Mouse (Mus musculus) hindbrain, embryonic 13.5 days (tissue): Measurements from ENCODE around the gene Smim20. TPM values are rescaled to one million over a fixed set of nuclear protein-coding genes. Genes with fewer than 3 reads are reported as not detected.

Experiments used
- ATAC-seq: fragments of 200-750 bp; cut with Nextera tagmentation; 2 replicates; pipeline ENCODE4 v1.8.0; 2017; ENCODE audit warnings: moderate TSS enrichment; ENCODE audit not compliant: low FRiP score
- H3K27ac ChIP-seq: fragments of 300-500 bp; sonication (generic); 2 replicates; pipeline ENCODE4 v1.5.1; 2015; ENCODE audit warnings: inconsistent platforms, mild to moderate bottlenecking, moderate library complexity
- H3K27me3 ChIP-seq: fragments of 300-500 bp; sonication (generic); 2 replicates; pipeline ENCODE4 v1.6.1; 2015; ENCODE audit warnings: mild to moderate bottlenecking, inconsistent platforms
- H3K36me3 ChIP-seq: fragments of 300-500 bp; sonication (generic); 2 replicates; pipeline ENCODE4 v1.6.1; 2015; ENCODE audit warnings: mild to moderate bottlenecking, inconsistent platforms
- H3K4me1 ChIP-seq: fragments of 300-500 bp; sonication (generic); replicated peaks from 2 replicates; pipeline ENCODE4 v1.6.1; 2015; ENCODE audit warnings: inconsistent platforms
- H3K4me2 ChIP-seq: fragments of 300-500 bp; sonication (generic); 2 replicates; pipeline ENCODE4 v1.6.1; 2015; ENCODE audit warnings: inconsistent platforms, mild to moderate bottlenecking, moderate library complexity
- H3K4me3 ChIP-seq: fragments of 300-500 bp; sonication (generic); 2 replicates; pipeline ENCODE4 v1.5.1; 2015; ENCODE audit warnings: mild to moderate bottlenecking, inconsistent platforms
- H3K9ac ChIP-seq: fragments of 300-500 bp; sonication (generic); 2 replicates; pipeline ENCODE4 v1.6.1; 2015; ENCODE audit warnings: mild to moderate bottlenecking, inconsistent platforms
- H3K9me3 ChIP-seq: fragments of 300-500 bp; sonication (generic); 2 replicates; pipeline ENCODE4 v1.6.1; 2016; ENCODE audit warnings: inconsistent platforms
- WGBS: fragments of 180-500 bp; shearing (Covaris S2); methylation state at CpG from one replicate; pipeline ENCODE4 v1.1.7; 2015; 5-methylcytosine and 5-hydroxymethylcytosine counted together
- polyA plus RNA-seq: library from polyadenylated mRNA; unstranded; fragments of >200 nt; fragmentation: Nextera tagmentation; extraction: Ambion mirVana; gene quantifications from 2 replicates; pipeline ENCODE4 v1.2.1, GENCODE M21; 2015

Smim20 gene
- polyA plus RNA-seq = 76.0 and 76.6 TPM in 2 replicates

GRCm38 (mm10) chr5:53266931-53267853 lies at the start of gene Smim20:
TSS of gene Smim20 (plus strand) at chr5:53267083.
- H3K9me3 ChIP-seq = no peaks in the 10 kb centered on the region
- peak within 1 kb of the TSS; percentile 61 for H3K4me3 ChIP-seq
- WGBS = 12% methylated on average over 52 of the region's 53 CpGs
- H3K4me1 ChIP-seq = peaks cover 33% of the 10 kb centered on the region
- peak within 1 kb of the TSS; percentile 75 for H3K9ac ChIP-seq
- peak within 1 kb of the TSS; percentile 72 for H3K27ac ChIP-seq
- ATAC-seq = peak; percentile 91
- peak within 1 kb of the TSS; percentile 73 for H3K4me2 ChIP-seq
- no peaks in the 10 kb centered on the region for H3K27me3 ChIP-seq
- H3K36me3 ChIP-seq = no peaks in the 10 kb centered on the region

GRCm38 (mm10) chr5:53225434-53225833 lies 41.4 kb upstream of the Smim20 start:
- H3K4me3 ChIP-seq = no peak overlapping the region
- H3K4me1 ChIP-seq = peaks cover 4% of the 10 kb centered on the region; the same call in 1 of the 2 replicates
- no peak overlapping the region for H3K27ac ChIP-seq
- 95% methylated on average over 13 of the region's 13 CpGs for WGBS
- no peaks in the 10 kb centered on the region for H3K9me3 ChIP-seq
- ATAC-seq = no peak
- no peak overlapping the region for H3K4me2 ChIP-seq
- no peaks in the 10 kb centered on the region for H3K27me3 ChIP-seq
- H3K9ac ChIP-seq = no peak overlapping the region
- no peaks in the 10 kb centered on the region for H3K36me3 ChIP-seq

- Histone ChIP-seq H3K4me2 (no peak overlapping the region), H3K9ac (no peak overlapping the region), H3K4me1 (no peaks in the 10 kb centered on the region), H3K9me3 (no peaks in the 10 kb centered on the region), H3K27me3 (no peaks in the 10 kb centered on the region), H3K36me3 (no peaks in the 10 kb centered on the region), H3K27ac (no peak overlapping the region), H3K4me3 (no peak overlapping the region)
- WGBS = 58% methylated on average over 4 of the region's 4 CpGs
- no peak for ATAC-seq
Measured at GRCm38 (mm10) chr5:53230560-53230959, 36.3 kb upstream of the Smim20 start.

GRCm38 (mm10) chr5:53235551-53235950 lies 31.3 kb upstream of the Smim20 start:
- no peak overlapping the region for H3K4me3 ChIP-seq
- WGBS = 26% methylated on average over 4 of the region's 4 CpGs
- H3K27me3 ChIP-seq = no peaks in the 10 kb centered on the region
- H3K27ac ChIP-seq = no peak overlapping the region
- H3K4me1 ChIP-seq = peaks cover 11% of the 10 kb centered on the region
- no peak for ATAC-seq
- no peak overlapping the region for H3K9ac ChIP-seq
- no peaks in the 10 kb centered on the region for H3K36me3 ChIP-seq
- H3K4me2 ChIP-seq = no peak overlapping the region
- H3K9me3 ChIP-seq = no peaks in the 10 kb centered on the region

- H3K4me2 ChIP-seq = no peak overlapping the region
- H3K9me3 ChIP-seq = no peaks in the 10 kb centered on the region
- no peak overlapping the region for H3K9ac ChIP-seq
- no peaks in the 10 kb centered on the region for H3K36me3 ChIP-seq
- no peak overlapping the region for H3K27ac ChIP-seq
- WGBS = 59% methylated on average over 5 of the region's 5 CpGs
- no peaks in the 10 kb centered on the region for H3K27me3 ChIP-seq
- ATAC-seq = no peak
- no peak overlapping the region for H3K4me3 ChIP-seq
- H3K4me1 ChIP-seq = peaks cover 12% of the 10 kb centered on the region
Measured at GRCm38 (mm10) chr5:53236136-53236535, 30.7 kb upstream of the Smim20 start.

- Histone ChIP-seq H3K27me3 (no peaks in the 10 kb centered on the region), H3K4me1 (peaks cover 17% of the 10 kb centered on the region), H3K4me3 (no peak overlapping the region), H3K27ac (no peak overlapping the region), H3K9me3 (no peaks in the 10 kb centered on the region), H3K9ac (no peak overlapping the region), H3K36me3 (no peaks in the 10 kb centered on the region), H3K4me2 (no peak overlapping the region)
- ATAC-seq = no peak
- WGBS = 89% methylated on average over 7 of the region's 8 CpGs
Measured at GRCm38 (mm10) chr5:53236749-53237148, 30.1 kb upstream of the Smim20 start.

GRCm38 (mm10) chr5:53238761-53239160 lies 28.1 kb upstream of the Smim20 start:
- Histone ChIP-seq H3K27ac (no peak overlapping the region), H3K9me3 (no peaks in the 10 kb centered on the region), H3K4me3 (no peak overlapping the region), H3K9ac (no peak overlapping the region), H3K27me3 (no peaks in the 10 kb centered on the region), H3K36me3 (no peaks in the 10 kb centered on the region), H3K4me1 (peaks cover 23% of the 10 kb centered on the region), H3K4me2 (no peak overlapping the region)
- no peak for ATAC-seq
- WGBS = 71% methylated on average over 7 of the region's 7 CpGs

GRCm38 (mm10) chr5:53239189-53239588 lies 27.7 kb upstream of the Smim20 start:
- Histone ChIP-seq H3K9ac (no peak overlapping the region), H3K4me3 (no peak overlapping the region), H3K4me1 (peaks cover 23% of the 10 kb centered on the region), H3K27me3 (no peaks in the 10 kb centered on the region), H3K4me2 (no peak overlapping the region), H3K9me3 (no peaks in the 10 kb centered on the region), H3K27ac (no peak overlapping the region), H3K36me3 (no peaks in the 10 kb centered on the region)
- 92% methylated on average over 7 of the region's 7 CpGs for WGBS
- ATAC-seq = no peak

GRCm38 (mm10) chr5:53239831-53240440 lies 26.9 kb upstream of the Smim20 start:
- 40% methylated on average over 11 of the region's 11 CpGs for WGBS
- no peak overlapping the region for H3K9ac ChIP-seq

GRCm38 (mm10) chr5:53241109-53241508 lies 25.8 kb upstream of the Smim20 start:
- Histone ChIP-seq H3K4me1 (peaks cover 23% of the 10 kb centered on the region), H3K4me3 (no peak overlapping the region), H3K36me3 (no peaks in the 10 kb centered on the region), H3K27me3 (peaks cover 8% of the 10 kb centered on the region; the same call in 1 of the 2 replicates), H3K9me3 (no peaks in the 10 kb centered on the region), H3K4me2 (no peak overlapping the region), H3K9ac (no peak overlapping the region), H3K27ac (0 out of 2 replicates have a peak overlapping the region, but pooled peaks have one; percentile 4)
- WGBS = 52% methylated on average over 2 of the region's 2 CpGs
- ATAC-seq = no peak

More at GRCm38 (mm10) chr5:53239831-53240440, 26.9 kb upstream of the Smim20 start:
- H3K9me3 ChIP-seq = no peaks in the 10 kb centered on the region
- H3K27me3 ChIP-seq = no peaks in the 10 kb centered on the region
- H3K4me3 ChIP-seq = no peak overlapping the region
- ATAC-seq = 0 out of 2 replicates have a peak, but pooled peaks have one; percentile 26
- H3K27ac ChIP-seq = no peak overlapping the region
- no peak overlapping the region for H3K4me2 ChIP-seq
- H3K4me1 ChIP-seq = peaks cover 23% of the 10 kb centered on the region
- no peaks in the 10 kb centered on the region for H3K36me3 ChIP-seq

GRCm38 (mm10) chr5:53241963-53242362 lies 24.9 kb upstream of the Smim20 start:
- no peak overlapping the region for H3K27ac ChIP-seq
- no peak for ATAC-seq
- 73% methylated on average over 5 of the region's 5 CpGs for WGBS
- H3K27me3 ChIP-seq = peaks cover 11% of the 10 kb centered on the region
- H3K36me3 ChIP-seq = no peaks in the 10 kb centered on the region
- no peaks in the 10 kb centered on the region for H3K9me3 ChIP-seq
- no peak overlapping the region for H3K4me2 ChIP-seq
- H3K4me3 ChIP-seq = no peak overlapping the region
- H3K9ac ChIP-seq = no peak overlapping the region
- H3K4me1 ChIP-seq = peaks cover 23% of the 10 kb centered on the region

- Histone ChIP-seq H3K36me3 (no peaks in the 10 kb centered on the region), H3K9me3 (no peaks in the 10 kb centered on the region), H3K4me1 (peaks cover 26% of the 10 kb centered on the region), H3K4me2 (no peak overlapping the region), H3K27me3 (peaks cover 15% of the 10 kb centered on the region), H3K27ac (no peak overlapping the region), H3K9ac (no peak overlapping the region), H3K4me3 (no peak overlapping the region)
- ATAC-seq = no peak
- 88% methylated on average over 7 of the region's 7 CpGs for WGBS
Measured at GRCm38 (mm10) chr5:53242865-53243499, 23.9 kb upstream of the Smim20 start.
